Mouse (Mus musculus) myocyte (in vitro differentiated cells): Measurements from ENCODE around the gene Slc25a54. TPM values are rescaled to one million over a fixed set of nuclear protein-coding genes. Genes with fewer than 3 reads are reported as not detected.

Experiments
- H3K27me3 ChIP-seq: one replicate; pipeline ENCODE4 v1.6.1; 2011; ENCODE audit not compliant: control insufficient read depth, insufficient read depth, insufficient read length
- H3K36me3 ChIP-seq: one replicate; pipeline ENCODE4 v1.6.1; 2011; ENCODE audit not compliant: control insufficient read depth, insufficient read depth
- H3K4me2 ChIP-seq: one replicate; pipeline ENCODE4 v1.6.1; 2011; ENCODE audit warnings: low read depth, control low read depth
- H3K4me3 ChIP-seq: one replicate; pipeline ENCODE4 v1.5.1; 2011; ENCODE audit warnings: mild to moderate bottlenecking, control low read depth, moderate library complexity
- H3K79me2 ChIP-seq: one replicate; pipeline ENCODE4 v1.6.1; 2011; ENCODE audit not compliant: control insufficient read depth, insufficient read depth
- H3ac ChIP-seq: one replicate; pipeline ENCODE4 v1.6.1; 2011; ENCODE audit not compliant: control insufficient read depth, insufficient read length
- CEBPB ChIP-seq: IDR thresholded peaks from 2 replicates; pipeline ENCODE4 v1.6.1; 2011; ENCODE audit warnings: mild to moderate bottlenecking, moderate library complexity; ENCODE audit not compliant: poor library complexity, insufficient read depth, severe bottlenecking
- E2F4 ChIP-seq: IDR thresholded peaks from one replicate; pipeline ENCODE4 v1.6.1; 2011; ENCODE audit warnings: mild to moderate bottlenecking, control low read depth, moderate library complexity; ENCODE audit not compliant: insufficient read depth
- MAX ChIP-seq: IDR thresholded peaks from one replicate; pipeline ENCODE4 v1.6.1; 2011; ENCODE audit warnings: low read depth, mild to moderate bottlenecking, control low read depth
- MYOD1 ChIP-seq, 3 experiments: IDR thresholded peaks; one replicate each; pipeline ENCODE4 v1.6.1; 2011; ENCODE audit warnings: control low read depth in 2 of 3, low read depth in 2 of 3, mild to moderate bottlenecking in 2 of 3, moderate library complexity in 1 of 3; ENCODE audit not compliant: insufficient read length in 2 of 3, control insufficient read depth in 1 of 3
- MYOG ChIP-seq, 3 experiments: IDR thresholded peaks; one replicate each; pipeline ENCODE4 v1.6.1; 2011; ENCODE audit warnings: control low read depth in 2 of 3, low read depth in 2 of 3, mild to moderate bottlenecking in 2 of 3; ENCODE audit not compliant: insufficient read length in 2 of 3, control insufficient read depth in 1 of 3, insufficient read depth in 1 of 3
- POLR2A ChIP-seq: IDR thresholded peaks from one replicate; pipeline ENCODE4 v1.6.1; 2011; ENCODE audit warnings: low read depth, mild to moderate bottlenecking, control low read depth, moderate library complexity; ENCODE audit not compliant: insufficient read length
- POLR2AphosphoS2 ChIP-seq: IDR thresholded peaks from one replicate; pipeline ENCODE4 v1.6.1; 2011; ENCODE audit warnings: low read depth, control low read depth; ENCODE audit not compliant: insufficient read length
- REST ChIP-seq: IDR thresholded peaks from one replicate; pipeline ENCODE4 v1.6.1; 2011; ENCODE audit warnings: mild to moderate bottlenecking, control low read depth, moderate library complexity; ENCODE audit not compliant: insufficient read depth, insufficient read length
- SRF ChIP-seq: IDR thresholded peaks from one replicate; pipeline ENCODE4 v1.6.1; 2011; ENCODE audit warnings: low read depth; ENCODE audit not compliant: control insufficient read depth, insufficient read length
- TCF12 ChIP-seq: IDR thresholded peaks from one replicate; pipeline ENCODE4 v1.6.1; 2011; ENCODE audit warnings: mild to moderate bottlenecking, control low read depth; ENCODE audit not compliant: poor library complexity, insufficient read depth, severe bottlenecking
- TCF3 ChIP-seq: IDR thresholded peaks from one replicate; pipeline ENCODE4 v1.6.1; 2011; ENCODE audit warnings: low read depth, control low read depth; ENCODE audit not compliant: insufficient read length
- USF1 ChIP-seq: IDR thresholded peaks from one replicate; pipeline ENCODE4 v1.6.1; 2011; ENCODE audit warnings: low read depth, mild to moderate bottlenecking, control low read depth, moderate library complexity
- polyA plus RNA-seq: library from polyadenylated mRNA; unstranded; fragments of >200 nt; fragmentation: generic; extraction: Trizol; gene quantifications from one replicate; pipeline ENCODE4 v1.2.1, GENCODE M21; 2012; ENCODE audit warnings: missing spikeins

The Slc25a54 gene
- polyA plus RNA-seq, 1 experiment, result 0.02 TPM

GRCm38 (mm10) chr3:109088460-109088859, 8.2 kb downstream of the Slc25a54 start:
- TF ChIP-seq MYOG (IDR thresholded peaks at IDR 0.05; ENCODE audit: control insufficient read depth in 1 of 3, insufficient read depth in 1 of 3, insufficient read length in 2 of 3, low read depth in 2 of 3) (no peak), E2F4 (no peak), SRF (no peak), REST (no peak), POLR2A (no peak), CEBPB (no peak), TCF3 (no peak), MYOD1 (IDR thresholded peaks at IDR 0.05; ENCODE audit: control insufficient read depth in 1 of 3, insufficient read length in 2 of 3, low read depth in 2 of 3) (no peak)
- no peaks in the 10 kb centered on the region for H3K36me3 ChIP-seq
- no peak overlapping the region for H3ac ChIP-seq
- H3K27me3 ChIP-seq, result no peaks in the 10 kb centered on the region
- H3K4me2 ChIP-seq, result no peak overlapping the region
- no peak overlapping the region for H3K4me3 ChIP-seq
- H3K79me2 ChIP-seq, result no peaks in the 10 kb centered on the region

DNA sequence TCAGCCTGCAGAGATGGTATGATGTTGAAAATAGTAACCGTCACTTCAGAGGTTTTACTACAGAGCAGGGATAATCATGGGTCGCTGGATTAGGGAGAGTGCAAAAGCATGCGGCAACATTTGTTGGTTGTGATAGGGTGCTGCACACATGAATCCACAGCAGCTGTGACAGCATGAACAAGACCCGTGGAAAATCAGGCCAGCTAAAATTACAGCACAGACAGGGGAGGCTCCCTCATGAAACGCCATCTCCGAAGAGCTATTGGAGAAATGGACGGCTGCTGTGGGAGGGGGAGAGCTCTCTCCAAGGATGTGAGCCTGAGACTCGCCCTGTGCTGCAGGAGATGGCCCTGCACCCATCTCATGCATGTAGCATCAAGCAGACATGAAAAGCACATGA, 24.4 kb downstream of the Slc25a54 start:
- Histone ChIP-seq H3K4me2 (peak overlapping the region; percentile 8), H3K36me3 (no peaks in the 10 kb centered on the region), H3ac (no peak overlapping the region), H3K27me3 (no peaks in the 10 kb centered on the region), H3K4me3 (no peak overlapping the region), H3K79me2 (no peaks in the 10 kb centered on the region)
- TF ChIP-seq TCF12, result no peak
- TF ChIP-seq MYOD1 (IDR thresholded peaks at IDR 0.05; ENCODE audit: control insufficient read depth in 1 of 3, insufficient read length in 2 of 3, low read depth in 2 of 3), result peak in 2 of 3 experiments; percentile 14 to 28

GRCm38 (mm10) chr3:109117136-109117535, 36.9 kb downstream of the Slc25a54 start:
- H3K36me3 ChIP-seq, result peaks cover 5% of the 10 kb centered on the region
- H3K4me3 ChIP-seq, result no peak overlapping the region
- no peak overlapping the region for H3K4me2 ChIP-seq
- no peaks in the 10 kb centered on the region for H3K79me2 ChIP-seq
- H3ac ChIP-seq, result no peak overlapping the region
- H3K27me3 ChIP-seq, result no peaks in the 10 kb centered on the region
- TF ChIP-seq MAX, result no peak
- TF ChIP-seq TCF3, result no peak
- no peak for TF ChIP-seq USF1
- no peak for TF ChIP-seq CEBPB
- TF ChIP-seq SRF, result no peak
- no peak for TF ChIP-seq MYOG (IDR thresholded peaks at IDR 0.05; ENCODE audit: control insufficient read depth in 1 of 3, insufficient read depth in 1 of 3, insufficient read length in 2 of 3, low read depth in 2 of 3)
- TF ChIP-seq REST, result no peak
- TF ChIP-seq POLR2A, result no peak
- no peak for TF ChIP-seq MYOD1 (IDR thresholded peaks at IDR 0.05; ENCODE audit: control insufficient read depth in 1 of 3, insufficient read length in 2 of 3, low read depth in 2 of 3)
- no peak for TF ChIP-seq POLR2AphosphoS2
- no peak for TF ChIP-seq TCF12
- TF ChIP-seq E2F4, result no peak

GRCm38 (mm10) chr3:109119562-109119961, 39.3 kb downstream of the Slc25a54 start:
- H3K79me2 ChIP-seq, result peaks cover 7% of the 10 kb centered on the region
- H3ac ChIP-seq, result no peak overlapping the region
- TF ChIP-seq TCF3 (no peak), E2F4 (no peak), MAX (no peak), POLR2AphosphoS2 (no peak), TCF12 (no peak), MYOD1 (IDR thresholded peaks at IDR 0.05; ENCODE audit: control insufficient read depth in 1 of 3, insufficient read length in 2 of 3, low read depth in 2 of 3) (no peak), CEBPB (no peak), USF1 (no peak), POLR2A (no peak), MYOG (IDR thresholded peaks at IDR 0.05; ENCODE audit: control insufficient read depth in 1 of 3, insufficient read depth in 1 of 3, insufficient read length in 2 of 3, low read depth in 2 of 3) (no peak), SRF (no peak), REST (no peak)
- no peaks in the 10 kb centered on the region for H3K27me3 ChIP-seq
- H3K4me3 ChIP-seq, result no peak overlapping the region
- H3K36me3 ChIP-seq, result peaks cover 5% of the 10 kb centered on the region
- H3K4me2 ChIP-seq, result no peak overlapping the region

DNA sequence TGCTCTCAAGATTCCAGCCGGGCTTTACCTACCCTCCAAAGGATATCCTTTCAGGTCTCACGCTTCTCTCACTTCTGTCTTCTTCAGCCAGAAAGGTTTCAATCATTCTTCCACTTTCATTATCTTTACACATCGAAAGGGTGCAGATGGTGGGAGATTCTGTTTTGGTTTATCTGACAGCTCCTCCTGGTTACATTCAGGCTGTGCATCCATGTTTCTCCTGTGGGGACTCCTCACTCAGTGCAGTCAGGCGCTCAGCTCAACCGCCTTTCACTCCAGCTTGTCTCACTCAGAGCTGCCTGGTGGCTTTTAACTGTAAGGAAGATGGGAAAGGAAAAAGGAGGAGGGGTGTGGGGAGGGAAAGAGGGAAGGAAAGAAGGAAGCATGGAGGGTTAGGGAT, 39.7 kb downstream of the Slc25a54 start:
- Histone ChIP-seq H3K27me3 (no peaks in the 10 kb centered on the region), H3K36me3 (peaks cover 5% of the 10 kb centered on the region), H3K4me3 (no peak overlapping the region), H3K4me2 (no peak overlapping the region), H3K79me2 (peaks cover 12% of the 10 kb centered on the region), H3ac (no peak overlapping the region)
- TF ChIP-seq POLR2A (no peak), CEBPB (no peak), E2F4 (no peak), REST (no peak), TCF3 (no peak), MAX (no peak), TCF12 (no peak), MYOG (IDR thresholded peaks at IDR 0.05; ENCODE audit: control insufficient read depth in 1 of 3, insufficient read depth in 1 of 3, insufficient read length in 2 of 3, low read depth in 2 of 3) (no peak), MYOD1 (IDR thresholded peaks at IDR 0.05; ENCODE audit: control insufficient read depth in 1 of 3, insufficient read length in 2 of 3, low read depth in 2 of 3) (no peak), POLR2AphosphoS2 (no peak), USF1 (no peak), SRF (no peak)
